Mouse (Mus musculus) heart, adult 8-10 months (tissue): ENCODE data around the gene Piezo1. TPM values are rescaled to one million over a fixed set of nuclear protein-coding genes. Genes with fewer than 3 reads are reported as not detected.
"Not testable (repeated sequence)": the region's sequence is repeated elsewhere in the genome, so short reads cannot be mapped to it uniquely, and the experiment has no call there.

Experiments used
- DNase-seq: peaks from one replicate; pipeline ENCODE4 v3.0.0; 2022; ENCODE audit warnings: low spot score
- total RNA-seq, 4 experiments: library from RNA; stranded (reverse); gene quantifications; 2 replicates each; pipeline ENCODE4 v1.2.4; 2022

Piezo1 gene
- 10 to 100 TPM; 13.2 to 17.4 (median 13.7) TPM for total RNA-seq

- peak; percentile 95 for DNase-seq
Measured at GRCm38 (mm10) chr8:122551265-122552051, at the start of gene Piezo1. TSS of gene Piezo1 (minus strand) at chr8:122551329.

DNA sequence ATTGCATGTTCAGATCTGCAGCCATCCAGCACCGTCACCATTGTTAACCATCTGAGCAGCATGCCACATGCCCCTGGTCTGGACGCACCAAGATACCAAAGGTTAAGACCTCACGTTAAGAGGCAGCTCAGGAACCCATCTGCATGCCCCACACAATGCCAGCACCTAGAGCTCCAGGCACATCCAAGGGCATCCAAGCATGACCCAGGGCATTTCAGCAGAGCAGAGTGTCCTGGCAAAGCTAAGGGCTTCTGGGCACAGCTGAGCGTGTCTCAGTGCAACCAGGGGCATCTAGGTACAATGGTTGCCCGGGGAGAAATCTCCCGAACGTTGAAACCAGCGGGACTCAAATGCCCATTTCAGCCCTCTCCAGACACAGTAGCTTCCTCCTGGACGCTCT, 49.5 kb upstream of the Piezo1 start:
- DNase-seq: no peak

DNA sequence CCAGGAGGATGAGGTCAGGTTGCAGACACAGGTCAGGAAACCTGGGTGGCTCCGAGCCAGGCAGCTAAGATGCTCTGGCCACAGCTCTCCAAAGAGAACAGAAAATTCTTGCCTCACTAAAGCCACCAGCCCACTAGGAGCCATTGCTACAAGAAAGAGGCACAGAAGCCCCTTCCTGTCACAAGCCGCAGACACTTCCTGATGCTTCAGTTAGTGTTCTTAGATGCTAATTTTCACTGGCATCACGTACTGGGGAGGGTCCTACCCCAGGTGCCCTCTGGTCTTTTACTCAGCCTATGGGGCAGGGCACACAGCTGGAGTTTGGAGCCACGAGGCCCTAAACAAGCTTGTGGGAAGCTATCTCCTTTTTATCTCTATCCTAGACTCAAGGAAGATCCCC, 44.9 kb upstream of the Piezo1 start:
- no peak for DNase-seq

GRCm38 (mm10) chr8:122593783-122594507, 42.8 kb upstream of the Piezo1 start:
- no peak for DNase-seq

DNA sequence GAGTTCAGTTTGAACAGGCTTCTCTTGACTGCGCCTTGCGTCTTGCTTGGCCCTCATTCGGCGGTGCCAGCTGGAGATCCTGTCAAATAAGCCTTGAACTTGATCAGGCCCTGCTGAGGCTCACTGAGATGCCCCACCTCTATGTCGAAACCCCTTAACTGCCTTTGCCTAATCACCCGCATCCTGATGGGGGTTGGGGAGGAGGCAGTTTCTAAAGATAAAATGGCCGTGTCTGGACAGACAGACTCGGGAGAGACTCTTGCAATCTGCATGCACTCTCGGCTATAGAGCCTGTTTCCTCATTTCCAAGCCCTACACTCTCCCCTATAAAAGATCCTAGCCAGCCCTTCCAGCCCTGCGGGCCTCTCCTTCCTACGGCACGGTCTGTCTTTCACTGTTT, 42.1 kb upstream of the Piezo1 start:
- no peak for DNase-seq

GRCm38 (mm10) chr8:122586749-122587148, 35.6 kb upstream of the Piezo1 start:
- no peak for DNase-seq

DNA sequence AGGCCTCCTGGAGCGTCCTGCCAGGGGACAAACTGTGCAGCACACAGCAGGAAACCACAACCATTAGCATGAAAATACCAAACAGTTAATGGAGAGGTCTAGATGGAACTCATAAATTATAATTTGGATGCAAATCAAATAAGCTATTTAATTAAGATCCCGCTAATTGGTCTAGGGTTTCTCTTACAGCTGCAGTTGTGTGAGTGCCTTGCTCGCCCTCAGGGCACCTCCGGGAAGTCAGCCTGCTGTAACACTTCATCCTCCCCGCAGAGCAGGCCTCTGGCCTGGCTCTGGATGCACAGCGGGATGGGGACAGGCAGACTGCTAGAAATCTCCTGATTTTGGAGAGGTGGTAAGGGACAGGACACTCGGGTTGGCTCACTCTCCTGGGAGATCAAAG, 35.0 kb upstream of the Piezo1 start:
- DNase-seq: no peak

DNA sequence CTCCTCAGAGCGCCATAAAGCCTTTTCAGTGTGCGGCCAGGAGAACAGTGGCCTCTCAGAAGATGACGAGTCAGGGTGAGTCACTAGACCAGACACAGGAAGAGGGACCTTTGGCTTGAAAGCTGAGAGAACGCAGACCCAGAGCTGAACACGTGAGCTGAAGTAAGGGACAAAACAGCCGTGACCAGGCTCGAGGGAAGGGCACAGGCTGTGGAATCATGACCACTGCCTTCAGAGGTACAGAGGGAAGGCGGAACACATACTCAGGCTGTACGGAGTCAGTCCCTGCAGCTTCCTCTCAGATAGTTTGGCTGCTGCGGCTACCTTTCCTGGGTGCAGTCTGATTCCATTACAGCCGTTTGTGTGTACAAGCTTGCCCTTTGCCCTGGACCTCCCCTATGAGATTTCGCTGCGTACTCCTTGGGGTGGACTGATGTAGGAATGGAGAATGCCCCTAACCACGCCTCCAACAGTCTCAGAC, 34.3 kb upstream of the Piezo1 start:
- DNase-seq: no peak

DNA sequence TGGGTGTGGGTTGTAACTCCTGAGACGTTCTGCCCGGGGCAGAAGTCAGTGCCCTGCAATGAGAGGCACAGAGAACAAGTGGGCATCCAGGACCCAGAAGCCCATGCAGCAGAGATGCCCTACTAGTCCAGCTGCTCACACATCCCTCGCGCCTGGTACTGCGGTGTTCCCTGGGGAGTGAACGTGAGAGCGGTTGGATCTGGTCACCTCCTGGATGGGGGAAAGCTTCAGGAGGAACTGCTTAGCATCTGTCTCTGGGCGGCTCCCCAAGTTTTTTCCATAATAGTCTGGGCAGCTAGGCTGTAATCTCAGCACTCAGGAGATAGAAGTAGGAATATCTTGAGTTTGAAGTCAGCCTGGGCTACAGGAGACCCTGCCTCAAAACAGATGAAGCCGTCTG, 33.9 kb upstream of the Piezo1 start:
- no peak for DNase-seq

DNA sequence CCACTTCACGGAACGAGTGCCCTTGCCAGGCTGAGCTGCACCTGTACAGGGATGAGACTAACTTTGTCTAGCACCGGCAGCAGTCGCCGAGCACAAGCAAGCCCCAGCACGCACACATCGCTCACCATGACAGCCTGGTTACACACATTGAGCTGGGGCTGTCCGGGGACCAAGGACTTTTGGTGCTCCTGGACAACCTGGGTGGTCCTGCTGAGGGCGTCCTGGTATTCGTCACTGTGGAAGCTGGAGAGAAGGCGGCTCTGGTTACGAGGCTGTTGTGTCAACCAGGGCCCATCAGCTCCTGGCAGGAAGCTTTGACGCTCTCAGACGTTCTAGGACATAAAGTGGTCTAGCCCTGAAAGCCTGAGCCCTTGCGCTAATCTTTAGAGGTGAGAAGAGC, 29.8 kb upstream of the Piezo1 start:
- no peak for DNase-seq

DNA sequence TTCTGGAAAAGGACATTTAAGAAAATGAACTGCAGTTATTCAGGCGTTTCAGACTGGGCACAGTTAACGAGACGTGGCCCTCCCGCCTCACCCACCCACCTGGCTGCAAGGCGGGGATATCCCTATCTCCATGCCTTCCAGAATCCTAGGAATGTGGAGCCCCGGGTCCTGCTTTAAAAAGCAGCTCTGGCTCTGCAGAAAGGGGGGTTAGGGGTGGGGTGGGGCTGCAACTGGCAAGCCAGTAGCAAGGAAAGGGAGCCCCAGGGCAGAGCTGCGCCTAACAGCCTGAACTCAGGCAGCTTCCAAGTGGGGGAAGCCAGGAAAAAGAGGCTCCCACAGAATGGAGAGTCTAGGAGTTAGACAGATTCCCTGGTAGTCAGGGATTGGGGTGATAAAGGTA, 28.1 kb upstream of the Piezo1 start:
- DNase-seq: no peak

DNA sequence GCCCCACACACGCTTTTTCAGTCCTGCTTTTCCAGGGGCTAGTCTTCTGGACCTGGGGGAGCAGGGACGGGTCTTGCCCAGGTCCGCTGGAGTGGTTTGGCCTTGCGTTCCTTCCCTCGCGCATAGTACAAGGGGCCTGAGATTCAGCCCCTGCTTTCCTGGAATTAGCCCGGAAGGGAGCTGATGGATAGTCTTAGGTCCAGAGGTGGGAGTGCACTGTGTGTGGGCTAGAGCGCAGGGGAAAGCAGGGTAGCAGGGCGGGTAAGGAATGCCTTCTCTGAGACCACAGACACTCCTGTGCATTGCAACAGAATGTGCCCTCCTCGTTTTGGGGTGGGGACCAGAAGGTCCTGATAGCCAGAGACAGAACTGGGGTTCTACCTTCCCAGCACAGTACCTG, 26.0 kb upstream of the Piezo1 start:
- no peak for DNase-seq

GRCm38 (mm10) chr8:122576648-122577022, 25.5 kb upstream of the Piezo1 start, which contains the start of gene Aprt:
TSS of gene Aprt (minus strand) at chr8:122576909.
- peak; percentile 93 for DNase-seq

DNA sequence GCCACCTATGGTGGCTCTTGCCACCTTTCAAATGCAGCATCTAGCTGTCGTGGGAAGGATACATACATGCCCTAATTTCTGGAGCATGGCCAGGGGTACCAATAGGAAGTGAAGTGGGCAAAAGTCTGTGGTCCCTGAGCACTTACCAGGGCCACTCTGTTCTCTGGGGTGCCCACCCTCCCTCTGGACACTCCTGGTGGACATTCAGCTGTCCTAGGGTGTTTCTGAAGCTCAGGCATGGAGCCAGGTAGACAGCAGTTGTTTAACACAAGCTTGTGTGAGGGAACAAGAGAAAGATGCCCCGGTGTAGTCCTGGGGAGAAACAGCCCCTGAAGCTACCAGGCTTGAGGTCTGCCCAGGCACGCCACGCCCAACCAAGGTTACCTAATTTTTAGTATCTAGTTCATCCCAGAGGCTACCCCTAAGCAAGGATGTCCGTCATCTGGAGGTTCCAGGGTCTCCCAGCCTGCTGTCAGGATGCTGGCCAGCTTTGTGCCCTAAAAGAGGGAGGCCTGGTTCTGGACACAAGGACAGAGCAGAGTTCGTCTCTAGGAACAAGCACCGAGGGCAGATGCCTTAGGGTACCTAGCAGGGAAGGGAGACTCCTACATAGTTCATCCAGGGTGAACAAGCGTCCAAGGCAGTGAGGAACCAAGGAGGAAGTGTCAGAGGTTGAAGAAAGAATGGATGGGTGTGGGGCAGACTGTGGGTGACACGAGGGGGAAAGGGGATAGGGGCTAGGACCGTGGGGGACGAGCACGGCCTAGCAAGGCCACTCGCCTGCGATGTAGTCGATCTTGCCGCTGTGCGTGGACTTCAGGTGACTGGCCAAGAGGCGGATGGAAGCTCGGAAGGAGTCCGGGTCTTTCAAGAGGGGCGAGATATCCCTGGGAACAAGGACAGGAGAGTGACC, 24.9 kb upstream of the Piezo1 start:
- DNase-seq: no peak

DNA sequence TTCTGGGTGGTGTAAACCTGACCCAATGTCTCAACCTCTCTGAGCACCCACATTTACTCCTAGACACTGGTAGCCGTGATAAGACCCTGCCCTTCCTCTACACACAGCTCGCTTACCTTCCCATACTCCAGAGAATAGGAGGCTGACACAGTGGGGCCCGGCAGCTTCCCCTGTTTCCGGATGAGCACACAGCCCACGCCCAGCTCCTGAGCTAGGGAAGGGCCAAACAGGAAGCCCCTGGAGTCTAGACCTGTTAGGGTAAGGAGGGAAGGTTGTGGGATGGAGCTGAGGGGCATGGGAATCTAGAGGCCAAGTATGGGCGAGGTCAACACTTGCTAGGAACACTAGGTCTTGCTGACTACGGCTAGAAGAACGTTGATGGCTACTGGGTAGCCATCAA, 24.2 kb upstream of the Piezo1 start:
- no peak for DNase-seq

GRCm38 (mm10) chr8:122574667-122575251, 23.6 kb upstream of the Piezo1 start:
- no peak for DNase-seq

- DNase-seq: no peak
Measured at GRCm38 (mm10) chr8:122574264-122574663, 23.1 kb upstream of the Piezo1 start.

DNA sequence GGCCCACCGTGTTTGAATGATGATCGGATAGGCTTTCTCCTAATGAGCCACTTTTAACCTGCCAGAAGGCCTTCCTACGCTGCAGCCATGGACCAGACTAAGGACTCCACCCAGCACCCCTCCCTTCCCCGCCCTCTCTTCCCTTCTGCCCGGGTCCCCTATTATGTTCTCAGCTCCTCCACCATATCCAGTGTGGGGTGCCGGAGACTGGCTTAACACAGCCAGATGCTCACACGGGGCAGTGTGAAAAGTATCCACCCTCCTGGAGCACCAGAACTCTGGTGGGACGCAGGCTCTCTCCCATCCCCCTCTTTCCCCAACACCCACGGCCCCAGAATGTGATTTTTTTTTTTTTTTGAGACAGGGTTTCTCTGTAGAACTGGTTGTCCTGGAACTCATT, 22.4 kb upstream of the Piezo1 start:
- no peak for DNase-seq

- not testable (repeated sequence) for DNase-seq
Measured at GRCm38 (mm10) chr8:122573176-122573575, 22.0 kb upstream of the Piezo1 start.

- DNase-seq: no peak
Measured at GRCm38 (mm10) chr8:122572751-122573150, 21.6 kb upstream of the Piezo1 start.

- no peak for DNase-seq
Measured at GRCm38 (mm10) chr8:122571750-122572267, 20.7 kb upstream of the Piezo1 start.
